Mouse (Mus musculus): Measurements from ENCODE around the gene Ptges.

The Ptges gene

GRCm38 (mm10) chr2:30901646-30902160 lies 28.0 kb downstream of the Ptges start:
- DNase-seq (ENCODE audit: low read depth, low spot score): no peak

DNA sequence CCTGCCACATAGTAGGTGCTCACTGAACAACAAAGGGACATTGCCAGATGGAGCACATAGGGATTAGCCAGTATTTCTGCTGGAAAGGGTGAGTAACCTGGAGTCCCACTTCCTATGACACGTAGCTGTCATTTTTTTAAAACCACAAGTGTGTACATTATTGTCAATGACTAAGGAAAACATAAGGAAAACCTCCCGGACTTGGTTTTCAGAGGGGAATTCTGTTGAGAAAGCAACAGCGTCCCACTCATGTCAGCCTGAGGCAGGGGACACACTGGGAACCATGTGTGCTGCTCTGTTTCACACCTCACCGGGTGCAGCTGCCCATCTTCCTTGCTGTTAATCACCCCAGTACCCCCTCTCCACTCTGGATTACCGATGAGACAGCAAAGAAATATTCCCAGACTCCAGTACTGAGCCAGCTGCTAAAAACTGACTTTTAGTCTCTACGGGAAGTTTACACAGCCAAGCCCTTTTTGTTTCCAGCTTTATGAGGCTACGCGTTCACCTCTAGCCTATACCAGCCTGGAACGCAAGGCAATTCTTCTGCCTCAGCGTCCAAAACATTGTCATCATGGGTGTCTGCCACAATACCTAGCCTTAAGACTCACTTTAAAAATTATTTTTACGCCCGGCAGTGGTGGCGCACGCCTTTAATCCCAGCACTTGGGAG lies 30.1 kb downstream of the Ptges start:
- DNase-seq (ENCODE audit: low read depth, low spot score): no peak

- peak; percentile 7 for DNase-seq (ENCODE audit: low read depth, low spot score)
Measured at GRCm38 (mm10) chr2:30897291-30897690, 32.4 kb downstream of the Ptges start.

DNA sequence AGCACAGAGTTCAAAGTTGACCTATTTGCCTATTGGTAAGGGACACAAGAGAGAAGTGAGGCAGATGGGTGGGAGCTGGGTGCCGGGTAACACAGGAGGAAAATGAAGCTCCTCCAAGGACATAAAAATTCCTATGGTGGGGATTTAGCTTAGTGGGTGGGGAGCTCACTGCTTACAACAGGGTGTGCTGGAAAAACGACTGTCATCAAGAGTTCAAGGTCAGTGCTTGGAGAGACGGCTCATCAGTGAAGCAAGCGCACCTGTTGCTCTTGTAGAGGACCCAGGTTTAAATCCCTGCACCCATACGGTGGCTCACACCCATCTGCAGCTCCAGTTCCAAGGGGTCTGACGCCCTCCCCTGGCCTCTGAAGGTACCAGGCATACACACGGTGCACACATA lies 35.7 kb downstream of the Ptges start:
- DNase-seq (ENCODE audit: low read depth, low spot score): no peak

DNA sequence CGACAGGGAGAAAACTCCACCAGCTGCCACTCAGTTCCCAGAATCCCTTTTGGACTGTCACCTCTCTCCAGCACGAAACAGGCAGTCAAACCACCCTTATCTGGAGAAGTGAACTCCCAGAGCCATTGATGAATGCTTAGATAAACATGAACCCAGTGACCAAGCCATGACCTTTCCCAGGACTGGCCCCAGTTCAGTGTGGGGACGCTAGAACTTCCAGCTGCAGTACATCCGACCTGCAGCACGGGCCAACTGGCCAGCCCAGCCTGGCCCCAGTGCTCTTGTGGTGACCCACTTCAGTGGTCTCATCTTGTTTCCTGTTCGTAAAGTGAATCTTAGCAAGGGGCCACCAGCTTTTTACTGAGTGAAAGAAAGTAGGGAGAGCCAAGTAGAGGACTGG lies 36.3 kb downstream of the Ptges start:
- no peak for DNase-seq (ENCODE audit: low read depth, low spot score)

- peak; percentile 69 for DNase-seq (ENCODE audit: low read depth, low spot score)
Measured at GRCm38 (mm10) chr2:30891002-30891401, 38.7 kb downstream of the Ptges start.

- DNase-seq (ENCODE audit: low read depth, low spot score): no peak
Measured at GRCm38 (mm10) chr2:30885453-30886163, 44.1 kb downstream of the Ptges start.

DNA sequence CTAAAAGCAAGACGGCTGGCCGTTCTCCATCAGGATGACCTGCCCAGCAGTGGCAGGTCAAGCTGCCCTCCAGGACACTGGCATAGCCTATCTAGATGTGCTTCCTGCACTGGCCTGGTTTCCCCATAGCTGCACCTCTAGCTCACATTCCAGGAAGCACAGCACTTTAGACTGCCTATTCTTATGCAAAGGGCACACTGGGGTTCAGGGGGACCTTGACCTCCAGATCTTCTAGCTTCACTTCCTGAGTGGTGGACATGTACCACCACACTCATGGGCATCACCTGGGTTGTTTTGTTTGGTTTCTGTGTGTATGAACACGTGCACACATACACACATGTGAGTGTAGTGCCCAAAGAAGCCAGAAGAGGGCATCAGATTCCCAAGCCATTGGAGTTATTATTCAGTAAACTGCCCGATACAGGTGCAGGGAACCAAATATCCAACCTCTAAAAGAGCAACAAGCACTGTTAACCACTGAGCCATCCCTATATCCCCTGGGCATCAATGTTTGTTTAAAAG lies 44.8 kb downstream of the Ptges start:
- no peak for DNase-seq (ENCODE audit: low read depth, low spot score)

DNA sequence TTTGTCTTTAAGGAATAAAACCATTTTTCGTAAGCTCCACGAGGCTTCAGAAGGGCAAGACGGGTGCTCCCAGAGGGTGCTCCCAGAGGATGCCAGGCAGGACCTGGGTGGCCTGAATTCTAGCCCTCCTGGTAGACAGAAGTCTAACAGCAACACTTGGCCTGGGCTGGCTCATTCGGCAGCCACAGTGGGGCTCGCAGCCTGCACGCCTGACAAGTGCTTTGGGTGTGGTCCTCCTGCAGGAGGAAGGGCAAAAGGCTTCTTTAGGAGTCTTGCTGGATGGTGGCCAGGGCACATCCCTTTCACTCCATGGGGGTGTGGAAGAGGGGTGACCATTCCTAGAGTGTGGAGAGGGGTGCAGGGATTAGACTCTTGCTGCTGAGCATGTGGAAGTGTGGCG lies 48.4 kb downstream of the Ptges start:
- no peak for DNase-seq (ENCODE audit: low read depth, low spot score)

GRCm38 (mm10) chr2:30879481-30879880 lies 50.2 kb downstream of the Ptges start:
- no peak for DNase-seq (ENCODE audit: low read depth, low spot score)

DNA sequence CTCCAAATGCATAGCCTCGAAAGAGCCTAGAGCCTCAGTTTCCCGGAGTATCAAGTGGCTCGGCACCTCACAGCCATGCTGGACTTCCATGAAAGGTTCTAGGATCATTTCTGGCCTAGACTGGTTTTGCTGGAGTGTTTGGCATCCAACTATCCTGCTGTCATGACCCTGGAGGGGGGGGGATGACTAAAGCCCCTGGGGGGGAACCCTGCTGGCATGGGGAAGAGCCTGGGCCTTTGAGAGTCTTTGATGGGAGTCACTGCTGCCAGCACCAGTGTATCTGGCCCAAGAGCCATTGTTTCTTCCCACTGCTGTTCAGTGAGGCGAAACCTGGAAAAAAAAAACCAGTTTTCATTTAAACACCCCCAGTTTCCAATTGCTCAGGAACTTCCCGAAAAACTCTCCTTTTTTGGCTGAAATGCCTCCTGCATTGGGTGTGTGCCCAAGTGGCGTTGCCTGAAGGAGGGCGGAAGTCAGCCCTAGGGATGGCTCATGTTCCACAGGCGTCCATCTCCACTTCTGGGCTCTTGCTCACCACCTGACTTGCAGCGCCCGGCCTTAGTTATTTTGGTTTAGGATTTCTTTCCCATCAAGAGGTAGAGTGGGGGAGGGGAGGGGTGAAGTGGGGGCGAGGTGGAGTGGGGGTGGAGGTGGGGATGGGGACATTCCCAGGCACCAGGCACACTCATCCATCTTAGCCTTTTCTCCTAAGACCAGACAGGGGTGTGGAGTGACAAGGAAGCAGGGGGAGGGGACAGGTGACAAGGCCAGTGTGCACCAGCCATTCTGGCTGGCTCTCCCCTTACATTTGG lies 53.8 kb downstream of the Ptges start:
- DNase-seq (ENCODE audit: low read depth, low spot score): no peak

DNA sequence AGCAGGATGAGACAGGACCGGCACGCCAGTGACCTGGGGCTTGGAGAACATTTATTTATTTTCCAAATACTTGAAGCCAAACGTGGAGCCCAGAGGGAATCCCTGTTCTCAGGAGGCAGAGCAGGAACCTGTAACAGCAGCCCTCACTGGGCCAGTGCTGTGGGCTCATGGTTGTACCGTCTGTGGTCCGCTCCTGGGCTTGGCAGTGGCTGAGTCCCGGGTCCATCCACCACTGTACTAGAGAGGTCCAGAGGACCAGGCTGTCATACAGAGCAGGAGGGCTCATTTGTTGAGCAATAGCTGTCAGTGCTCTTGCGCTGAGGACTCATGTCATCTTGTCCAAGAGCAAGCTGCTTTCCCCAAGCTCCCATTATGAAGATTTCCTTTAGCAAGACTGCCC lies 54.6 kb downstream of the Ptges start:
- no peak for DNase-seq (ENCODE audit: low read depth, low spot score)

DNA sequence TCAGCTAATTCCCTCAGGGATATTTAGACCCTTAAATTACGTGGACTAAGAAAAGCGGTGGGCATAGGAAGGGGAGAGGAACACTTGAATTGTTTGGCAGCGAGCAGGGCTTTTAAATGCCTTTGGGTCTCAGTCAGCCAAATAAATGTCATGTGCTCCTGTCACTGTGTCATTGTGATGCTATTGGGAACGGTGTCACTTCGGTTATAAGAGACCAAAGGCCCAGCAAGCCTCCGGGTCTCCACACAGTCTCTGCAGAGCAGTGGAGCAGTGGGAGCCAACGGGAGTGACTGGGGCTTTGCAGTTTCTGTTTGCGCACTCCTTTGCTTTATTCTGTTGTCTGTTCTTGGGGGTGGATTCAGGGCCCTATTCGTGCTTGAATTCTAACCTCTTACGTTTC lies 55.2 kb downstream of the Ptges start:
- DNase-seq (ENCODE audit: low read depth, low spot score): no peak

DNA sequence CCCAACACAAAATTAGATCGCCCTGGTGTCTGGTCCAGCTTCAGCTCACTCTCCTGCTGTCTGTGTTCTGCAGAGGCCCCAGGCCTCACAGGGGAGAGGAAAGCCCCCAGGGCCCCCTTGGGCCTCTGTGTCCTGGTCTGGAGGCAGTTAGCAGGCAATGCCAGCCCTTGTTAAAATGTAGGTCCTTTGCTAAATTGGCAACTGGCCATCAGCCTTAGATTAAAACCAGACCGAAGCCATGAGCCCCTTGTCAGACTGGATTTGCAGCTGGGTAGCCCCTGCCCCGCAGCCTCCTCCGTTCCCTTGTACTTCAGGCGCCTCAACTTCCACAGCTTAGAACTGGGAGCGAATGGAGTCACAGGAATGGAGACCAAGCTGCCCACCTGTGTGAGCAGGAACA lies 57.0 kb downstream of the Ptges start:
- no peak for DNase-seq (ENCODE audit: low read depth, low spot score)

DNA sequence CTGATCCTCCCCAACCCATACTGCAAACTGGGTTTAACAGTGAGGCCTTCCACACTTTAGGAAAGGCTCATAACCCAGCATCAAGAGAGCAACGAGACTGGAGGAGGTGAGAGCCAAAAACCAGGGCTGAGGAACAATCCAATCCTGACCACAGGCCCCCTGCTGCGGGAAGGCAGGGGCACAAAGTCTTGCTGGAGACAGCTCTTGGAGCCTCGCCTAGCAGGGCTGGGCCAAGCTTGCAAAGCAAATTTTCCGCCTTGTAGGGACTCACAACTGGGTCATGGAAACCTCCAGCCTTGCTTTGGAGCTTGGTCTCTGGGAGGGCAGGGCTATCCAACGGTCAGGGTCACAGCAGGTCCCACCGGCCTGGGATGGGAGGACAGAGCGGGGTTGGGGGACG lies 58.8 kb downstream of the Ptges start:
- no peak for DNase-seq (ENCODE audit: low read depth, low spot score)

GRCm38 (mm10) chr2:30865426-30865825 lies 64.2 kb downstream of the Ptges start:
- DNase-seq (ENCODE audit: low read depth, low spot score): no peak

DNA sequence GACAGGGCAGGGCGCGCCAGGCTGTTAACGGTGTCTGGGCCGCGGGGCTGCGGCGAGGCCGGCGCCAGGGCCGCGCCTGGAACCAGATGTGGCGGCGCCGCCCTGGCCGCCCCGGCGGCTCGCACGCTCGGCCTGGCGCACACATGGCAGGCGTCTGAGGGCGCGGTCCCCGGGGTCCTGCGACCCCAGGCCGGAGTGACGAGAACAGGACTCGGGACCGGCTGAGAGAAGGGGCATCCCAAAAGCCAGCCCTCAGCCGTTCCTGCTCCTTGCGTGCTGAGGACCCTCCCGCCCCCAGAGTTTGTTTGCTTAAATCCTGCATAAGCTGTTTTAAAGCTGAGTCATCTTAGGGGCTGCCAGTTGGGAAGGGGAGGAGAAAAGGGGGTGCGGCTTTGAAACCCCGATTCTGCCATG lies 64.7 kb downstream of the Ptges start:
- no peak for DNase-seq (ENCODE audit: low read depth, low spot score)

DNA sequence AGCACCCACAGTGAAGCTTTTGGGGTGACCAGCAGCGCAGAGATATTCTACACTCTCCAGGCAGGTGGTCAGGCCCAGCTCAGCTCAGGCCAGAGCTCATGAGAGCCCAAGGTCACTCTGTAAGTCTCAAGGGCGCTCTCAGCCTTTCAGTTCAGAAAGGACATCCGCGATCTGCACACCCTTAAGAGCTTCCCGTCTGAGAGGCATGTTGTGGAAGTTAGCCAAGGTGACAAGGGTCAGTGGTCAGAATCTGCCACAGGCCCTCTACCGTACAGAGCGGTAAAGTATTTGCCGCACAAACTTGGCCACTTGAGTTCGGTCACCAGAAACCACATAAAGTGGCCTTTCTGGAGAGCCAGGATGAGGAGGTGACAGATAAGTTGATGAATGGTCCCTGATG lies 66.1 kb downstream of the Ptges start:
- no peak for DNase-seq (ENCODE audit: low read depth, low spot score)

GRCm38 (mm10) chr2:30862081-30862480 lies 67.6 kb downstream of the Ptges start:
- DNase-seq (ENCODE audit: low read depth, low spot score): no peak

DNA sequence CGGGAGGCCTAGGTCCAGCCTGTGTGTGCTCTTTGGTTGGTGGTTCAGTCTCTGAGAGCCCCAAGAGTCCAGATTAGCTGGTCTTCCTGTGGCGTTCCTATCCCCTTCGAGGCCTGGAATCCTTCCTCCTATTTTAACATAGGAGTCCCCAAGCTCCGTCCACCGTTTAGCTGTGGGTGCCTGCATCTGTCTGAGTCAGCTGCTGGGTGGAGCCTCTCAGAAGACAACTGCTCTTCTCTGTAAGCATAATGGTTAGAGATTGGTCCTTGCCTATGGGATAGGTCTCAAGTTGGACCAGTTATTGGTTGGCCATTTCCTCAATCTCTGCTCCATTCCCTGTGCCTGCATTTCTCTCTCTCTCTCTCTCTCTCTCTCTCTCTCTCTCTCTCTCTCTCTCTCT lies 69.9 kb downstream of the Ptges start:
- DNase-seq (ENCODE audit: low read depth, low spot score): no peak

- DNase-seq (ENCODE audit: low read depth, low spot score): no peak
Measured at GRCm38 (mm10) chr2:30857076-30857475, 72.6 kb downstream of the Ptges start.

DNA sequence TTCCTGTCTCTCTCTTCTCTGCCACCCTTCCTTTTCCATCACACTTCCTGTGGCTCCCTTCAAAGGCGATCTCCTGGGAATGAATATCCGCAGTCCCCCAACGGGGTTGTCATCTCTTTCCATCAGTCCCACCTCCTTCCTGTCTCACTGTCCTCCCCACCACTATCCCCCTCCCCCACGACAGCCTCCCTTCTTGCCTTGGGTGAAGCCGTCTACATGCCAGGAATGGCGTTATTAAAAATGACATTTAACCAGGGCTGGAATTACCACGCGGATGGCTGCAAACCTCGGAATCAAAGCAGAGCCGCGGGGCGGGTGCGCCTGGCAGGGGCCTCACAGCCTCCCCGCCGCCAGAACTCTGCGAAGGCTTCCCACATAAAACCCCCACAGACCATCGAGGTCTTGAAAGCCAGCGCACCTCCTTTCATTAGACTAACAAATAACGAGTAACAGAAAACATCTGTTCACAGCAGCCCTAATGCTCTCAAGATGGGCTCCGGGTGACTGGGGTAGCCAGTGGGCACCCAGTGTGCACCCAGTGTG lies 76.8 kb downstream of the Ptges start:
- DNase-seq (ENCODE audit: low read depth, low spot score): no peak
